Mouse (Mus musculus) ES-Bruce4 (cell line): ENCODE results near the gene Psat1. TPM values are rescaled to one million over a fixed set of nuclear protein-coding genes. Genes with fewer than 3 reads are reported as not detected.

Experiments used
- H3K27ac ChIP-seq: 2 replicates; pipeline ENCODE4 v1.5.1; 2012; ENCODE audit warnings: low read length, inconsistent platforms; ENCODE audit not compliant: insufficient read depth
- H3K27me3 ChIP-seq: 2 replicates; pipeline ENCODE4 v1.6.1; 2012; ENCODE audit warnings: mild to moderate bottlenecking, low read length, inconsistent platforms; ENCODE audit not compliant: control insufficient read depth, poor library complexity, insufficient read depth, severe bottlenecking
- H3K36me3 ChIP-seq: 2 replicates; pipeline ENCODE4 v1.6.1; 2012; ENCODE audit warnings: inconsistent platforms, mild to moderate bottlenecking, low read length, moderate library complexity; ENCODE audit not compliant: control insufficient read depth, poor library complexity, insufficient read depth, severe bottlenecking
- H3K4me1 ChIP-seq: one replicate; pipeline ENCODE4 v1.8.1; 2011; ENCODE audit warnings: low read length; ENCODE audit not compliant: control insufficient read depth, insufficient read depth
- H3K4me3 ChIP-seq: 2 replicates; pipeline ENCODE4 v1.5.1; 2011; ENCODE audit warnings: low read depth, mild to moderate bottlenecking, low read length
- H3K9ac ChIP-seq: 2 replicates; pipeline ENCODE4 v1.6.1; 2012; ENCODE audit warnings: low read depth, mild to moderate bottlenecking, inconsistent platforms; ENCODE audit not compliant: poor library complexity, severe bottlenecking
- H3K9me3 ChIP-seq: replicated peaks from 2 replicates; pipeline ENCODE4 v1.6.1; 2012; ENCODE audit warnings: mild to moderate bottlenecking, low read length, inconsistent platforms; ENCODE audit not compliant: control insufficient read depth, poor library complexity, insufficient read depth, severe bottlenecking
- CTCF ChIP-seq: IDR thresholded peaks from one replicate; pipeline ENCODE4 v1.8.1; 2011; ENCODE audit warnings: low read depth, low read length
- EP300 ChIP-seq: IDR thresholded peaks from 2 replicates; pipeline ENCODE4 v1.6.1; 2011; ENCODE audit warnings: low read depth, low read length; ENCODE audit not compliant: insufficient read depth
- POLR2A ChIP-seq: IDR thresholded peaks from one replicate; pipeline ENCODE4 v1.8.1; 2011; ENCODE audit warnings: low read length; ENCODE audit not compliant: insufficient read depth
- polyA plus RNA-seq: library from polyadenylated mRNA; stranded (reverse); fragments of >200 nt; gene quantifications from 2 replicates; pipeline ENCODE4 v1.2.4, GENCODE M21; 2011; ENCODE audit warnings: low read depth; ENCODE audit not compliant: missing spikeins, insufficient read depth, insufficient read length

Gene Psat1
- polyA plus RNA-seq, 1 experiment = 228 TPM

GRCm38 (mm10) chr19:15910488-15910887 lies 36.6 kb downstream of the Psat1 start:
- no peaks in the 10 kb centered on the region for H3K27me3 ChIP-seq
- H3K4me1 ChIP-seq = no peaks in the 10 kb centered on the region
- TF ChIP-seq CTCF = no peak
- TF ChIP-seq EP300 = no peak
- no peak for TF ChIP-seq POLR2A
- no peak overlapping the region for H3K27ac ChIP-seq
- H3K9me3 ChIP-seq = no peaks in the 10 kb centered on the region
- H3K9ac ChIP-seq = no peak overlapping the region
- no peak overlapping the region for H3K4me3 ChIP-seq
- peaks cover 92% of the 10 kb centered on the region for H3K36me3 ChIP-seq

GRCm38 (mm10) chr19:15908016-15908415 lies 39.1 kb downstream of the Psat1 start:
- Histone ChIP-seq H3K36me3 (peaks cover 78% of the 10 kb centered on the region), H3K27ac (no peak overlapping the region), H3K4me3 (no peak overlapping the region), H3K27me3 (no peaks in the 10 kb centered on the region), H3K9me3 (no peaks in the 10 kb centered on the region), H3K9ac (no peak overlapping the region), H3K4me1 (no peaks in the 10 kb centered on the region)
- no peak for TF ChIP-seq POLR2A

GRCm38 (mm10) chr19:15904734-15905133 lies 42.4 kb downstream of the Psat1 start:
- no peak for TF ChIP-seq POLR2A
- TF ChIP-seq EP300 = no peak
- TF ChIP-seq CTCF = no peak
- Histone ChIP-seq H3K4me1 (no peaks in the 10 kb centered on the region), H3K36me3 (peaks cover 49% of the 10 kb centered on the region), H3K9ac (no peak overlapping the region), H3K27ac (no peak overlapping the region), H3K9me3 (no peaks in the 10 kb centered on the region), H3K4me3 (no peak overlapping the region), H3K27me3 (no peaks in the 10 kb centered on the region)

DNA sequence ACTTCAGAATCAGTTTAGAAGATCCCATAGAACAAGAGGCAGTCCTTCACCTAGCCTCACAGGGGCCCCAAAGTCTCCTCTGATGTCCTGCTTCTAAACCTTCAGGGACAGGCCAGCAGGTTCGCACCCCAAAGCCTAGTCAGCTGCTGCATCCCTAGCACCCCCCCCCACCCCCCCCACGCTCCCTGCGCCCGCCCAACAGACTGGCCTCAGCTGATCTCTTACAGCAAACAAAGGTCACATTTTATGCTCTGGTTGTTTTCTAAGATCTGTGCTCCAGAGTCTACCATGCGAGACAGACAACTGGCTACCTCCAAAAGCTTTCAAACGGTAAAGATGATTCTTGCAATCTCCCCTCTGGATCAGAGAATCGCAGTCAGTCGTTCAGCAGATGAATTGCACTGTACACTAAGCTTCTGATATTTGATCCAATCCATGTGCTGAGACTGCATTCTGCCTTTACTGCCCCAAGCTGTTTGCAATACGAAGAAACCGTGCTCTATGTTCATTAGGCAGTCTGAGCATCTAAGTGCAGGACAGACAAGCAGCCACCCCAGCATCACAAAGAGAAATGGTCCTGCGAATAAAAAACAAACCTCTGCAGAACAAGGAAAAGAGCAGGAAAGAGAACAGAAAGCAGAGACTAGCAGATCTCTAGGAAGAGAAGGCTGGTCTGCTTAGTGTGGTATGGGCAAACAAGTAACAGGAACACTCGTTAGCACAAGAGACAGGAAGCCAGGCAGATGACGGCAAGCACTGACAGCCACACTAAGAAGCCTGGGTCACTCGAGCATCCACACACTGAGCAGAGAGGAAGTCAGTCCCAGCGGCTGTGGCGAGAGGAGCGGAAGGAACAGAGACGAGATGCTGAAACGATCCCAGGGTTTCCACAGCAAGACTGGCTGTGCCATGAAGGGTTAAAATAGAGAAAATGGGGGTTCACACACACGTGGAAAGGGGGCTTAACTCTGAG lies 43.3 kb downstream of the Psat1 start:
- H3K9ac ChIP-seq = no peak overlapping the region
- no peaks in the 10 kb centered on the region for H3K9me3 ChIP-seq
- TF ChIP-seq CTCF (no peak), EP300 (no peak)
- peaks cover 40% of the 10 kb centered on the region for H3K36me3 ChIP-seq
- no peak overlapping the region for H3K4me3 ChIP-seq
- no peaks in the 10 kb centered on the region for H3K27me3 ChIP-seq
- no peak overlapping the region for H3K27ac ChIP-seq
- H3K4me1 ChIP-seq = no peaks in the 10 kb centered on the region

DNA sequence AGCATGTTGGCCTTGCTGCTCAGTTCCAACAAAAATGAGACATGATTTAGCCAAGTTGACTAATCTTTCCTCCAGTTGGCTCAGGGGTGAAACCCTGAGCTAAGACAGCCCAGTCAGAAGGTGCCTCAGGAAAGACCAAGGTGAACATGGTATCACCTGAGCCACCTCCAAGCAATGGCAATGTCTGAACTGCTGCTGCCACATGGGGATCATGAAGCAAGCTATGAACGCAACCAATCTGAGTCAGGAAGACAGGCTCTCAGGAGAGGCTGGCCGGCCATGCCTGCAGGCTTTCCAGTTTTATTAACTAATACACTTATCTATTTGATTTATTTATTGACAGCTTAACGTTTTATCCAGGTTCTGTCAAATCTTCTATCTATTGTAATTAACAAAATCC lies 51.5 kb downstream of the Psat1 start:
- Histone ChIP-seq H3K27me3 (no peaks in the 10 kb centered on the region), H3K27ac (no peak overlapping the region), H3K4me3 (no peak overlapping the region), H3K9ac (no peak overlapping the region), H3K9me3 (no peaks in the 10 kb centered on the region), H3K36me3 (no peaks in the 10 kb centered on the region), H3K4me1 (no peaks in the 10 kb centered on the region)
- TF ChIP-seq POLR2A (no peak), EP300 (no peak), CTCF (no peak)

GRCm38 (mm10) chr19:15892146-15892545 lies 55.0 kb downstream of the Psat1 start:
- H3K9ac ChIP-seq = no peak overlapping the region
- H3K9me3 ChIP-seq = no peaks in the 10 kb centered on the region
- no peak overlapping the region for H3K27ac ChIP-seq
- no peaks in the 10 kb centered on the region for H3K36me3 ChIP-seq
- H3K4me3 ChIP-seq = no peak overlapping the region
- TF ChIP-seq CTCF = no peak
- no peak for TF ChIP-seq POLR2A
- no peak for TF ChIP-seq EP300
- H3K27me3 ChIP-seq = no peaks in the 10 kb centered on the region
- H3K4me1 ChIP-seq = no peaks in the 10 kb centered on the region
